Mouse (Mus musculus): ENCODE measurements at regions not wholly inside any gene's neighbourhood (a gene's known extent, or its start where the extent isn't known, plus 50 kb on each side); places are given as distances from the start of the nearest gene placed in this dataset.

DNA sequence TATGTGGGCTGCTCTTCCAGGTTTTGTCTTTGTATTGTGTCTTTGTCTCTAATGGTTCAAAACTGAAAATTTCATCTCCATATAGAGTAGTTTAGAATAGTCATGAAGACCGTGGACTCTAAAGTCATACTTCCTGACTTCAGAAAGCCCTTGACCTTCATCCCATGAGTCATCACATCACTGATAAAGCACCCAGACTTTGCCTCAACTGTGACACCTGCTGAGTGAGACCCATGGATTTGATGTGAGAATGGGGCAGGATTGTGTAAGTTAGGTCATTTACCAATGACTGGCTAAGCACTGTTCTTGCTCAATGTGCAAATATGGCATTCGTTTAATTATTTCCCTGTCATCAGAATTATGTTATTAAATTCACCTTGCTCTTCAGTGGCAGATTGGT, 714.2 kb downstream of the Tmem132b start:
- TF ChIP-seq POLR2A (IDR thresholded peaks at IDR 0.05; ENCODE audit: insufficient read depth, low read length) (no peak), EP300 (IDR thresholded peaks at IDR 0.05; ENCODE audit: insufficient read depth, low read depth, low read length) (no peak), CTCF (IDR thresholded peaks at IDR 0.05; ENCODE audit: low read depth, low read length) (no peak)

Measured in ES-Bruce4 (cell line).